Mouse (Mus musculus) monocyte, adult 5-6 weeks (primary cell): Measurements from ENCODE around the gene Htra3. TPM values are rescaled to one million over a fixed set of nuclear protein-coding genes. Genes with fewer than 3 reads are reported as not detected.

ENCODE experiments used
- total RNA-seq: library from RNA; stranded (forward); fragments of 200-1000, 200-491, 200-594 nt; gene quantifications from 3 replicates; pipeline ENCODE4 v1.2.3, GENCODE M21; 2017

The Htra3 gene
- total RNA-seq, 1 experiment from 2014 or later = not detected

Other genes starting within 250 kb of the Htra3 start
- not detected in 3 replicates for gene Cpz, start 154.1 kb downstream of the Htra3 start, total RNA-seq
- gene Trmt44, start 104.7 kb downstream of the Htra3 start, total RNA-seq = 10.5 to 19.1 TPM (median 17.2 TPM) in 3 replicates
- gene Acox3, start 96.7 kb downstream of the Htra3 start, total RNA-seq = 54.4 to 70.1 TPM (median 59.2 TPM) in 3 replicates
- gene Sh3tc1, start 60.2 kb upstream of the Htra3 start, total RNA-seq = 8.3 to 17.8 TPM (median 12.1 TPM) in 3 replicates
- 1.4 to 5.4 TPM in 2 of 3 replicates, not detected in the other for gene Ablim2, start 78.1 kb upstream of the Htra3 start, total RNA-seq
- gene Afap1, start 213.5 kb upstream of the Htra3 start, total RNA-seq = 0.86 to 1.9 TPM (median 1.3 TPM) in 3 replicates